In the genomic region with DNA sequence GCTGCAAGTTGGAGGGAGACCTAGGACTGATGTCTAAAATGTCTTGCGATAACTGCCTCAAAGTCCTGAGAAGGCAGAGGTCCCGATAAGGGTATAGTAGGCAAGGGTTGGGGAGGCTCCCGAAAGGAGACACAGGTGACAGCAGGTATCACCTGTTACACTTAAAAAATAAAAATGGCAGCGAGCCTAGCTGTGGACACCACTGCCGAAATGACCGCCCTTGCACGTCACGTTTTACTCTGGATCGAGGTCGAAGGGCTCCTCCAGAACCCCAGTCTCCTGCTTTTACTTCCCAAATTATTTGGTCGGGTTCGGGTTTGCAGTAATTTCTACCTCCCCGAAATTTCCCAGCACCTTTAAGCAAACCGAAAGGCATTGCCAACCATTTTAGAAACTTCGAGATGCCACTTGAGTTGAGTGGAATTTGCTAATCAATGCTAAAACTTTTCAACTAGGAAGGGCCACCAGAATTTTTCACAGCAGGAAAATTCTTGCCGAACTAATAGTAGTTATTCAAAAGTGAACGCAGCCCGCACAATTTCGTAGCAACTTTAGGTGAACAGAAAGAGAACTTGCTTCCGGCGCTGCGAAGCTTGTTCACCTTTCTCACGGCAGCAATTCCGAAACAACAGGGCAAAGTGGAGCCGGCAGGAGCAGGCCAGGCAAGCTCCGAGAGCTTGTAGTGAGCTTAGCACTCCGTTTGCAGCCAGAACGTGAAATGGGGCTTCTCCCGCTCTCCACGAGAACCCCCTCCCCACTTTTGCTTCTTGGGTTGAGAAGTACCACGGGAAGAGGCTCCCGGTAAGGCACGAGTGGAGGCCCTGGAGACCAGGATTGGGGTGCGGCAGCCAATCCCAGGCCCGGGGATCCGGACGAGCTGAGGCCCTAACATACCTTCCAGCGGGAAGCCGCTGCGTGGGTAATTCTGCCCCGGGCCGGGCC, we compare ENCODE assay signal across 8 mouse cellular contexts. TPM values are rescaled to one million over a fixed set of nuclear protein-coding genes. Genes with fewer than 3 reads are reported as not detected.
DNase-seq lines count a peak whose midpoint lies in the region; ATAC-seq and TF ChIP-seq lines count a peak whose summit lies in the region.

No protein-coding gene starts in this region.

- 1% methylated on average over 42 of the region's 42 CpGs for WGBS in heart, embryonic 12.5 days
- WGBS in hindbrain, embryonic 14.5 days: 2% methylated on average over 42 of the region's 42 CpGs
- 1% methylated on average over 42 of the region's 42 CpGs for WGBS in midbrain, embryonic 16.5 days

- DNase-seq in heart, postnatal 36 days: no peak
- no peak for DNase-seq in hindbrain, embryonic 14.5 days (ENCODE audit: low spot score)
- no peak for DNase-seq in cerebellum, adult 18-20 months
- DNase-seq in adrenal gland, postnatal 4 days (ENCODE audit: low spot score in 2 of 2): no peak
- DNase-seq in left cerebral cortex, postnatal 25 days (ENCODE audit: low spot score in 2 of 2): no peak

- no peak for TF ChIP-seq POLR2A in bone marrow macrophage, adult 2 months (IDR thresholded peaks at IDR 0.05; ENCODE audit: borderline replicate concordance, low read depth, low read length)

- H3K27ac ChIP-seq in heart, embryonic 12.5 days (ENCODE audit: poor library complexity, severe bottlenecking): no peak overlapping the region
- no peak overlapping the region for H3K27ac ChIP-seq in bone marrow macrophage, adult 2 months (ENCODE audit: insufficient read depth, low read depth, low read length)
- peak overlapping the region; percentile 79 for H3K27ac ChIP-seq in hindbrain, embryonic 14.5 days
- H3K27ac ChIP-seq in midbrain, embryonic 16.5 days (ENCODE audit: low read length): peak overlapping the region; percentile 53; the same call in 1 of the 2 replicates

- peaks cover 92% of the 10 kb centered on the region for H3K27me3 ChIP-seq in heart, embryonic 12.5 days (replicated peaks)
- H3K27me3 ChIP-seq in hindbrain, embryonic 14.5 days (ENCODE audit: control insufficient read depth, insufficient read depth, low read length): peaks cover 73% of the 10 kb centered on the region
- peaks cover 49% of the 10 kb centered on the region for H3K27me3 ChIP-seq in midbrain, embryonic 16.5 days (ENCODE audit: control insufficient read depth, insufficient read depth, low read depth, low read length)

- H3K9me3 ChIP-seq in heart, embryonic 12.5 days (replicated peaks): no peaks in the 10 kb centered on the region
- H3K9me3 ChIP-seq in hindbrain, embryonic 14.5 days (ENCODE audit: control insufficient read depth, low read length): no peaks in the 10 kb centered on the region
- no peaks in the 10 kb centered on the region for H3K9me3 ChIP-seq in midbrain, embryonic 16.5 days (replicated peaks; ENCODE audit: control insufficient read depth, low read length, poor library complexity, severe bottlenecking)

- peak overlapping the region; percentile 42 for H3K4me3 ChIP-seq in heart, embryonic 12.5 days
- H3K4me3 ChIP-seq in bone marrow macrophage, adult 2 months (ENCODE audit: insufficient read depth, low read length): peak overlapping the region; percentile 27
- peak overlapping the region; percentile 38 for H3K4me3 ChIP-seq in hindbrain, embryonic 14.5 days (replicated peaks; ENCODE audit: low read length)
- H3K4me3 ChIP-seq in midbrain, embryonic 16.5 days (ENCODE audit: low read depth, low read length): peak overlapping the region; percentile 36

- intact Hi-C loops in heart, postnatal 36 days (cut with DNase I): no loop called here
- intact Hi-C loops in left cerebral cortex, postnatal 25 days (cut with DNase I): no loop called here

- H3K9ac ChIP-seq in heart, embryonic 12.5 days: no peak overlapping the region
- peak overlapping the region; percentile 63 for H3K9ac ChIP-seq in hindbrain, embryonic 14.5 days
- H3K9ac ChIP-seq in midbrain, embryonic 16.5 days (ENCODE audit: low read depth, low read length): peak overlapping the region; percentile 35

- TF ChIP-seq CTCF in bone marrow macrophage, adult 2 months (IDR thresholded peaks at IDR 0.05; ENCODE audit: low read depth, low read length): no peak

- ATAC-seq in heart, embryonic 12.5 days (ENCODE audit: insufficient number of reproducible peaks, low FRiP score): no peak
- no peak for ATAC-seq in hindbrain, embryonic 14.5 days (ENCODE audit: low FRiP score)
- ATAC-seq in midbrain, embryonic 16.5 days: peak; percentile 19; the same call in 1 of the 2 replicates

- H3K4me1 ChIP-seq in heart, embryonic 12.5 days (replicated peaks): peaks cover 13% of the 10 kb centered on the region
- H3K4me1 ChIP-seq in bone marrow macrophage, adult 2 months (ENCODE audit: control insufficient read depth, insufficient read depth, low read length): peaks cover 9% of the 10 kb centered on the region
- H3K4me1 ChIP-seq in hindbrain, embryonic 14.5 days (replicated peaks; ENCODE audit: control insufficient read depth, insufficient read depth, low read length): 0 out of 2 replicates have a peak, but pooled peaks cover 4% of the 10 kb centered on the region
- H3K4me1 ChIP-seq in midbrain, embryonic 16.5 days (ENCODE audit: control insufficient read depth, insufficient read depth, low read length): peaks cover 4% of the 10 kb centered on the region; the same call in 1 of the 2 replicates

- peak overlapping the region; percentile 64 for H3K4me2 ChIP-seq in heart, embryonic 12.5 days
- peak overlapping the region; percentile 71 for H3K4me2 ChIP-seq in hindbrain, embryonic 14.5 days (replicated peaks)
- peak overlapping the region; percentile 55 for H3K4me2 ChIP-seq in midbrain, embryonic 16.5 days (ENCODE audit: low read length)

- no peaks in the 10 kb centered on the region for H3K36me3 ChIP-seq in heart, embryonic 12.5 days
- no peaks in the 10 kb centered on the region for H3K36me3 ChIP-seq in hindbrain, embryonic 14.5 days (replicated peaks; ENCODE audit: control insufficient read depth, insufficient read depth)
- H3K36me3 ChIP-seq in midbrain, embryonic 16.5 days (ENCODE audit: control insufficient read depth, insufficient read depth, low read length): no peaks in the 10 kb centered on the region

RNA-seq across cellular contexts. Expression of a gene that starts 0.9 kb away (rescaled TPM):
- polyA plus RNA-seq in heart, embryonic 12.5 days (2016; fragmentation: Nextera tagmentation; extraction: Ambion mirVana): 0.10 and 0.12 TPM in 2 replicates
- not detected for total RNA-seq in heart, postnatal 36 days (2021)
- not detected in 2 replicates for polyA plus RNA-seq in bone marrow macrophage, adult 2 months (2012; ENCODE audit: insufficient read depth, insufficient read length, missing spikeins)
- 7.9 and 8.2 TPM in 2 replicates for polyA plus RNA-seq in hindbrain, embryonic 14.5 days (2014; fragmentation: Nextera tagmentation; extraction: Ambion mirVana)
- 7.2 and 8.4 TPM in 2 replicates for polyA plus RNA-seq in midbrain, embryonic 16.5 days (2015; fragmentation: Nextera tagmentation; extraction: Ambion mirVana)
- total RNA-seq in adrenal gland, postnatal 4 days (2021): not detected
- total RNA-seq in left cerebral cortex, postnatal 25 days (2021): not detected

Comparison
In these comparisons a context has a peak if more than half of its experiments do, and no peak if none do; other contexts are left out.
1. H3K27ac ChIP-seq: peak in hindbrain, embryonic 14.5 days (single experiment) and midbrain, embryonic 16.5 days (single experiment); none in heart, embryonic 12.5 days (single experiment) and bone marrow macrophage, adult 2 months (single experiment).
2. Peak in every context shown above with its lines, with median percentiles within 50 percentile points of each other: H3K4me2 ChIP-seq and H3K4me3 ChIP-seq.